Mouse (Mus musculus): ENCODE data around the gene Nudt6.

Gene Nudt6

GRCm38 (mm10) chr3:37420072-37420471, at the start of gene Nudt6:
Gene Nudt6 (minus strand): TSS chr3:37420211.
- peak; percentile 97 for DNase-seq

DNA sequence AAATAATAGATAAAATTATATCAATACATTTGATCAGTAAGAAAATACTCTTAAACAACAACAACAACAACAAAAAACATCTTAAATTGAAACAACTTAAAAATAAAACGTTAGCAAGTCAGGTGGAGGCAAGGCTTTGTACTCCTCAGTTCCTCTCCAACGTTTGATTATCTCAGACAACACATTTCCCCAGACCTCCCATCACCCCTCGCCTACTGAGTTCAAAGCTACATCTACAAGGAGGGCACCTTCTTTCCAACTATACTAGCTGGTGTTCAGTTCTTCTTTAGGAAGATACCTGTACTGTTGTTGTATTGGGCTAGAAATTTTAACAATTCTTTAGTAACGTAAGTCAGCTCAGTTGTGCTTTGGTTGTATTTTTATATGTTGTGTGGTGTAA, 49.3 kb upstream of the Nudt6 start:
- DNase-seq: no peak

DNA sequence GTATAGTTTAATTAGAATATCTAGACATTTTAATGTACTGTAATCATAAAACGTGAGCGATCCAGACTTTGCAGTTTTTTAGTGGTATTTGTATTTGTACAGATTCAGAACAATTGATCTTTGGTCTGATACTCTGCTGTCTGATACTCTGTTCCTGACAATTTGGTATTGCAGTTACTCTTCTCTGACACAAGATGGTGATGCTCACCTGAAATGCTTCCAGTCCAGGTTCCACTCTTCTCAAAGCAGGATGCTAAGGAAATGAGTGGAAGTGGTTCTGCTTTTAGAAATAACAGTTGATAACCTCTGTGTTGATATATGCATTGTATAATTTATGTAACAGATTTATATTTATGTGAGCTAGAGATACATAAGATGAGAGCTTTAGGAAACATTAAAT, 48.2 kb upstream of the Nudt6 start:
- peak; percentile 21 for DNase-seq

DNA sequence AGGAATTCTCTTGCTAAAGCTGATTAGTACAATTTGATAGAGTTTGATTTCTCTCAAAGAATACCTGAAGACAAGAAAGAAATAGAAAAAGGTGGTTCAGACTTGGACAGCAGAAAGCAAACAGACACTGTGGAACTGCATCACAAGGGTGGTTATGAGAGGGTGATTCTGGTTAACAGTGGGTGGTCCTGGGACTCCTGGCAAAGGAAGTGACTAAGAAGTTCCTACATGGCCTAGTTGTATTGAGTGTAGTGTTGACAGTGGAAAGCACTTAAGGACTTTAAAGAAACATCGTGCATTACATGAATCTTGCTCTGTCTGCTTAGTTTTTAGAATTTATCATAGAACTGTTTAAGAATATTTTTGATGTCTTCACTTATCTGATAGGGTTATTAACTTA, 36.0 kb upstream of the Nudt6 start:
- DNase-seq: no peak

DNA sequence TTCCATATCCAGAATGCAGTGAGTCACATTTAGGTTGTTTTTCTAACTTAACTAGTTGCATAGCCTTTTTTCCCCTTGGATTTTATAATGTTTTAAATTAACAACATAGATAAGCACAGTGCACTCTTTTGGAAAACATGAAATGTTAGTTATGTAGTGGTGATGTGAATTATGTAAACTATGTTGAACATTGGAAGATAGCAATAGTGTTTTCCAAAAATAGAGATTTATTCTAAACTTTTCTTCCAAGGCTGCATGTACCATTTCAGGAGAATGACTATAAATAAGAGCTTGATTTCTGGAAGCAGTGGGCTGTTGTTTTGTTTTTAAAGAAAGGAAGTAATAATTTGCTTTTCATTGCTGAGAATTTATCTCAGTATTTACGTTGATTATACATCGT, 23.4 kb upstream of the Nudt6 start:
- DNase-seq: no peak

DNA sequence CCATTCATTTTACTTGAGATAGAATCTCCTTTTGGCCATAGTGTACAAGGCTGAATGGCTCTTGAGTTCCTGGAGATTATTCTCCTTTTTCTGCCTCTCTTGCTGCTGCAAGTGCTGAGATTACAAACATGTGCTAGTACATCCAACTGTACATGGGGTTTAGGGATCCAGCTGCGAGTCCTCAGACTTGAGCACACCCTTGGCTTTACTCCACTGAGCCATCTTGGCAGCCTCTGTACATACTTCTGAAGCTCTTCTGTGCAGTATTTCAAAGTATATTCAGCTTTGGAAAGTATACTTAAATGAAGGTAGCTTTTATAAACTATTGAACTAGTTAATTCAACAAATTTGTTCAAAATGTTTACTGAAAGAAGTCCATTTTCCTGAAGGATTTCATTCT, 19.8 kb upstream of the Nudt6 start:
- DNase-seq: no peak

GRCm38 (mm10) chr3:37430359-37430758, 10.3 kb upstream of the Nudt6 start:
- no peak for DNase-seq

- no peak for DNase-seq
Measured at GRCm38 (mm10) chr3:37426069-37426468, 6.1 kb upstream of the Nudt6 start.

DNA sequence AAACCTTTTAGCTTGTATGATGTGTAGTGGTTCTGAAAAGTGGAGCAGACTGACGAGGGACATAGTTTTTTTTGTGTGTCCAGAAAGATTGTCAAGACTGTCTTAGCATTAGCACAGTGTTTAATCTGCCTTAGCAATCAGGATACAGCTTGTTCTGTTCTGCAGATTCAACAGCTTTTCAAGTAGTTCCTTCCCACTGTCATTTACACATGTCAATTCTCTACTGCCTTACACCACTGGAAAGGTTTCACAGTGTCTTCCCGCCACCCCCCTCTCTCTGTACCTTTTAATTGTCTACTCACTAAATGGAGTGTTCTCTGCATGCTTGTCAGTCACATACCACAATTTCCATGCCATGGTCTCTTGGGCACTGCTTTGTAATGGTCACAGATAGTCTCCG, 1.2 kb upstream of the Nudt6 start:
- DNase-seq: no peak

- peak; percentile 46 for DNase-seq
Measured at GRCm38 (mm10) chr3:37420641-37421040, 630 bp upstream of the Nudt6 start.

DNA sequence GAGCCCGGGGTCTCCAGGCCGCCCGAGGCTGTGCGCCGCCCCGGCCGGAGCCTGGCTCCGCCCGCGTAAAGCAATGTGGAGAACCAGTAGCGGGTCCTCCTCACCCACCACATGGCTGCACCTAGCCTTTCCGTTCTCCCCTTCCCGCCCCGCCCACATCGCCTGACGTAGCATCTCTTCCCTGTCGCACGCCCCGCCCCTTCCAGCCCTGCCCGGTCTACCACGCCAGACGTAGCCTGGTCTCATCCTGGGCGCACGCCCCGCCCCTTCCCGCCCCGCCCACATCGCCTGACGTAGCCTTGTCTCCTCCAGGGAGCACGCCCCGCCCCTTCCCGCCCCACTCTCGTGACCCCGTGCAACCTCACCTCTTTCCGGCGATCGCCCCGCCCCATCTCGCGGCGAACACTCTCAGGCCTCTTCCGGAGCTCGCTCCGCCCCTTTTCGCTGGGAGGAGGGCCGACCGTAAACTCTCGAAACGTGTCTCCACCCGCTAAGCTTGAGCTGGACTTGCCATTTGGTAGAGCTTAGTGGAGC, 486 bp downstream of the Nudt6 start, which contains the start of gene Spata5:
Spata5 (plus strand) TSS at position 439 of the 534 bp plus-strand sequence.
- peak; percentile 99 for DNase-seq

DNA sequence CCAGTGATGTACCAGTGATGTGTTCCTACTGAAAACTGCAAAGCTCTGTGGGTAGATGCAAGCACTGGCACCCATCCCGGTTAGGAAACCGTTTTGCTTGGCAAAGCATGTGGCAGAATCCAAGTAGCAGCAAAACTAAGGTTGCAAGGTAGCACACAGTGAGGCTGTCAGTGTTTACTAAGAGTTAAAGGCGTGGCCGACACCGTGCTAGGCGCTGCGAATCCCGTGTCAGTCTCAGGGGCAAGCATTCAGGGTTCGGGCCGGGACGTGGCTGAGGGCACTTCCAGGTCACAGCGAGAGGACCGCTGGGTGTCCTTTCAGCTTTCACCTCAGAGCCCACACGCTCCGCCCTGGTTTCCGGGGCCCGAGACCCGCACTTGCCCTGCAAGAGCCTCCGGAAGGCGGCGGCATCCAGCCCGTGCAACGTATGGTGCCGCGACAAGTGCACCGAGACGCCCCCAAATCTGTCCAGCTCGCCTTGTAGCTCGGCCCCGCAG, 1.0 kb downstream of the Nudt6 start:
- DNase-seq: no peak

DNA sequence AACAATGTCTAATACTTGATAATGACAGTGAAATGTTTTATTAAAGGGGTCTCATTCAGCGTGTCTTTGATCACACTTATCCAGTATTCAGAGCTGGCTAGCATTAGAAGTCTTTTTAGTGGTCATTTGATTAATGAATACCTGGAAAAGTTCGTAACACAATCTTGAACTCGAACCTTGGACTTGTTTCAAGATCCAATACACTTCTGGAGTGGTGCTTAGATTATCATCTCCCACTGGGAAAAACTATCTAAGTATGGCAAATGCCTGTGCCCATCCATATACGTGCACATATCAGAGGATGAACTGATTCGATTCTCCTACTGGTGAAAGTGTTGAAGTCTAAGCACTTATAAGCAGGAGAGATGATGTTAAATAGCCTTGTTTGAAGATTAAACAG, 1.7 kb downstream of the Nudt6 start:
- DNase-seq: no peak

DNA sequence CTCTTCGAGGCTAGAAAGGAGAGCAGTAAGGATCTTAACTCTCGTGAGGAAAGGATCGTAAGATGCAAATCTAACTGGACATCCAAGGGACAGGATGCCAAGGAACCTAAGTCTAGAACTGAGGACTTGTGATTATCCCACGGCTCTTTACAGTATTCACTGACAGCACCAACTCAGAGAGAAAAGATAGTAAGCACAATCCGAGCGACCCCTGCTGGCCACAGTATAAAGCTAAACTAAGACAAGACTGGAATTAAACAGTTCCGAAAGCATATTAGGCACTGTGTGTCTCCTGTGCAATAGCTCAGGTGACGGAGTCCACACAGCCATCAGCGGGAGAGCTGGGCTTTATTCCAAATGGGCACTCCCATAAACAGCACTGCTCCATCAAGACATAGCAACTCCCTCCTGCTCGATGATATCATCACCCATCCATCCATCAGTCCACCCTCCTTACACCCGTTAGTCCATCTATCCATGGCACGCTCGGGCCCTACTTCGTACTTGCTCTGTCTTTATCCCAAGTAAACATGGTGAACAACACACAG, 5.5 kb downstream of the Nudt6 start:
- peak; percentile 85 for DNase-seq

GRCm38 (mm10) chr3:37413446-37413845, 6.6 kb downstream of the Nudt6 start:
- no peak for DNase-seq

- DNase-seq: no peak
Measured at GRCm38 (mm10) chr3:37407598-37407997, 12.4 kb downstream of the Nudt6 start.

- peak; percentile 39 for DNase-seq
Measured at GRCm38 (mm10) chr3:37401729-37402610, 18.0 kb downstream of the Nudt6 start.

- no peak for DNase-seq
Measured at GRCm38 (mm10) chr3:37398661-37399395, 21.2 kb downstream of the Nudt6 start.

DNA sequence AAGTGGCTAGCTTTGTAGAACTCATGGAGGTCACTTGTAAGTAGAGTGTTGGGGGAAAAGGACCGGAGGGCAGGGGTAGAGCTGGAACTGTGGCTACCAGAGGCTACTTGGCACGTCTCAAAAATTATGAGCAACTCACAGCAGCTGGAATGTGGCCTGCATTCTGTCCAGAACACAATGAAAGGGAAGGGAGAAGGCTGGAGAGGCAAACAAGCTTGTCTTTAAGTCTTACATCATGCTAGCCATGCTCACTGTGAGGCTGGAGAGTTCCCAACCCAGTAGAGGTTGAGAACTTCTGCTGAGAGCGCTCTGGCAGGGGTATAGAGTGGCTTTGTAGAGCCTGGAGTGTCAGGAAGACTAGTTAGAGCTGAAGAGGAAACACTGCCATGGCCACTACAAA, 22.4 kb downstream of the Nudt6 start:
- no peak for DNase-seq

DNA sequence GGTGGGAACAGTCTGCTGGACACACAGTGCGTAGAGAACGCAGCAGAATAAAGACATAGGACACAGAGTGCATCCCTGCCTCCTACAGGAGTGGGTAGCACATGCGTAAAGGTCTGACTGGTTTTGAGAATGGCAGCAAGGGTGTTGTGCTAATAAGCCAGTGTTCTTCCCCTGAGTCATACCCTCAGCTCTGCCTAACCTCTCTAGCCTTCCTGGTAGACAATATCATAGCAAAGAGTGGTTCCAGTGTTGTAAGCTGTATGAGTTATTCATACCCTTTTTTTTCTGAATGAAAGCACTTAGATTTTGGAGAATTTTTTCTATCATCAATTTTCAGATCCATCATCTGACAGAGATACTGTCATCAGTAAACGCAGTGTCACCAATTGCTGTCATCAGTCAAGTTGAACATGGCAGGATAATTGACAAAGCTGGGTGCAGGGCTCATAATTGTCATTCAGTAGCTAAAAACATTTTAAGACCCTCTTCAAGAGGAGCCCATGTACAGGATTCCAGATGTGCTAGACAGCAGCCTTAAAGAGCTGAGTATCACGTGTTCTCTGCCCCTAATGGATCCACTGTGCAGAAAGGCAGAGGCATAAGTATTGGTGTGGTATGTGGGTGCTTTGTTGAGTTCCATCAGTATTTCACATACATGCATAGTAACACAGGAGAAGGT, 22.9 kb downstream of the Nudt6 start:
- DNase-seq: no peak

DNA sequence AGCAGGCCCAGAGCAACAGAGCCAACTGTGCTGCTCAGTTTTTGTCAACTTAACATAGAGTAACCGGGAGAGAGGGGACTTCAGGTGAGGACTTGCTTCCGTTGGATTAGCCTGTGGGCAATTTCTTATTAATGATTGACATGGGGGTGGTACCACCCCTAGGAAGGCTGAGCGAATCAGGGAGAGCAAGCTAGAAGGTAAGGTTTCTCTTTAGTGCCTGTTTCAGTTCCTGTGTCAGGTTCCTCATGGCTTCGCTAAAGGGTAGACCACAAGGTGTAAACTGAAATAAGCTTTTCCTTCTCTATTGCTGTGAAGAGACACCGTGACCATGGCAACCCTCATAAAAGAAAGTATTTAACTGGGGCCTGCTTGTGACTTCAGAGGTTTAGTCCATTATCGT, 32.7 kb downstream of the Nudt6 start:
- DNase-seq: no peak

- no peak for DNase-seq
Measured at GRCm38 (mm10) chr3:37383096-37383765, 36.8 kb downstream of the Nudt6 start.
